Mouse (Mus musculus) frontal cortex, adult (tissue): Measurements from ENCODE around the gene Hnrnpl.
A peak's percentile ranks its signal among the peaks of the same experiment; 100 is the strongest.
"Not testable (repeated sequence)": the region's sequence is repeated elsewhere in the genome, so short reads cannot be mapped to it uniquely, and the experiment has no call there.

Experiments used
- ATAC-seq: cut with Nextera tagmentation; 2 replicates; pipeline ENCODE4 v1.9.2; 2017; ENCODE audit warnings: mild to moderate bottlenecking, moderate library complexity, mixed read lengths; ENCODE audit not compliant: low TSS enrichment

Hnrnpl gene

DNA sequence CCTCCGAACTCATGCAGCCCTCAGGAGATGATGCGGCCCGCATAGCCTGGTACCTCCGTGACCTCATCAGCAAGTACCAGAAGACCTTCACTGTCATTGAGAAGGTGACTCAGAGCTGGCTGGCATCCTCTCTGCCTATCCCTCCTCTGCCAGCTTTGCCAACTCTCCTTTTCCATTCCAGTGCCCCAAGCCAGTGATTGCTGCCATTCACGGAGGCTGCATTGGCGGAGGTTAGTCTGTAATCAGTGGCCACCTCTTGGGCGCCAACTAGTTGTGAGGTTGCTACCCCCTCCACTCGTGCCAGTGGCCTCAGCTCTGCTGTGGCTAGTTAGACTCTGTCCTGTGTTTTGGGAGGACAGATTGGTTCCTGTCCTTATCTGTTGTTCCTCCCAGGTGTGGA, 21.5 kb downstream of the Hnrnpl start:
- ATAC-seq: no peak

- no peak for ATAC-seq
Measured at GRCm38 (mm10) chr7:28830981-28831380, 22.6 kb downstream of the Hnrnpl start.

DNA sequence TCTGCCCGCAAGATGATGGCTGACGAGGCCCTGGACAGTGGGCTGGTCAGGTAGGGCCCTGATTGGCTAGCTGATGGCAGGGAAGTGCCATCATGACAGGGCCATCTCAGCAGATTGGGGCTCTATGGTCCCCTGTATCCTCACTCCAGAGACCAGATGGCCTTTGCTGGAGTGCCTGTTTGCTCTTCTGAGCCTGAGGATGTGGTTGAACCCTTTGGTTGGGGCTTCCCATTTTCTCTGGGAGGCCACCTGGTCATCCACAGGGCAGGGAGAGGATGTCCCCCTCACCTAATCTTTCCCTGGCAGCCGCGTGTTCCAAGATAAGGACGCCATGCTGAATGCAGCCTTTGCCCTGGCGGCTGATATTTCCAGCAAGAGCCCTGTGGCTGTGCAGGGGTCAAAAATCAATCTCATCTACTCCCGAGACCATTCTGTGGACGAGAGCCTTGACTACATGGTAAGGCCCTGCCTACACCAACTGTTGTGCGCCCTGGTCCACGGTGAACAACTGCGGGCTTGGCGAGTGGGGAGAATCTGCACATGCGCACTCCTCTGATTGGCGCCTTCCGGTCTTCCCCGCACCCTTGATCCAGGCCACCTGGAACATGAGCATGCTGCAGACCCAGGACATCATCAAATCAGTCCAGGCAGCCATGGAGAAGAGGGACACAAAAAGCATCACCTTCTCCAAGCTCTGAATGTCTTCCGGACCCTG, 23.2 kb downstream of the Hnrnpl start:
- no peak for ATAC-seq

GRCm38 (mm10) chr7:28832137-28832536, 23.8 kb downstream of the Hnrnpl start:
- no peak for ATAC-seq

GRCm38 (mm10) chr7:28833723-28834347, 25.5 kb downstream of the Hnrnpl start, which contains the start of gene Lgals4:
Gene Lgals4, plus strand, starts transcription at chr7:28833854.
- ATAC-seq: no peak

- ATAC-seq: no peak
Measured at GRCm38 (mm10) chr7:28836936-28837335, 28.6 kb downstream of the Hnrnpl start.

DNA sequence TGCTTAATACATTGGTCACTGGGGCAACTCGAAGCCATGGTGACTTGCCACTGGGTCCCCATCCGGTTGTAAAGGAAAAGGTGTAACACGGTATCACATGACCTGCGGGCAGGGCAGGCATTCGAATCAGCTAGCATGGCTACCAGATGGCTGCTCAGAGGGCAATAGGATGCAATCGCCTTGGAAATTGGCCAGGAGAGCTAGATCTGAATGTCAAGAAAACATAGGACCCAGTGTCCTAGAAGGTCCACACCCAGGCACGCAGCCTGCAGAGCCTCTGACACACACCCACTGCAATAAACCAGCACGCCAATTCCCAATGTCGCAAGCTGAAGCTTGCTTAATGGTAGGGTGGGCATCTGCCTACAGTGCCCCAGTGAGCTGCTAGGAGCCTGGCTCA, 30.0 kb downstream of the Hnrnpl start:
- no peak for ATAC-seq

DNA sequence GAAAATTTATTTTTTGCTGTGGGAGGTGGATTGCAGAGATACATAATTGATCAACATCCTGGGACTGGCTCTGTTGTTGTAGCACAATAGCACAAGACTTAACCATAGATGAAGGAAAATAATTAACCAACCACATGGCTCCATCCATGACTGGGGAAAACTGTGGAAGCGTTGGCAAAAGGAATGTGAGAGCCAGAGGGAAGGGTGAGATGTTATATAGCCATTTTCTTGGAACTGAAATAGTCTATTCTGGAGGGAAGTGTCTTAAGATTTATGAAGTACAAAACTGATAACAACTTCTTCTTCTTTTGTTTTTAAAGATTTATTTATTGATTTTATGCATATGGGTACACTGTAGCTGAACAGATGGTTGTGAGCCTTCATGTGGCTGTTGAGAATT, 38.9 kb downstream of the Hnrnpl start:
- ATAC-seq: no peak

GRCm38 (mm10) chr7:28849700-28850236, 41.4 kb downstream of the Hnrnpl start:
- no peak for ATAC-seq

GRCm38 (mm10) chr7:28850642-28851041, 42.3 kb downstream of the Hnrnpl start:
- no peak for ATAC-seq

DNA sequence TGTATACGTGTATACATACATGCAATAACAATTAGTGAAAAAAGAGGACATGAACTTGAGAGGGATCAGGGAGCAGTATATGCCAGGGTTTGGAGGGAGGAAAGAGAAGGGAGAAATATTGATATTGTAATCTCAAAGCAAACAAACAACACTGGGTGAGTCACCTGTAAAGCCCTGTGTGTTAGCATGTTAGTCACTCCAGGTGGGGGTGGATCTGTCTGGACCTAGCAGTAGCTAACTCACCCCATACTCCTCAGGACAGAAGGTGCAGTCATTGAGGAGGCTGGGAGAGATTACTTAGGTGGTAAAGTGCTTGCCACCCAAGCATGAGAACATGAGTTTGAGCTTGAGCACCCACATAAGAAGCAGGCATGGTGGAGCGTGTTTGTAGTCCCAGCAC, 51.6 kb downstream of the Hnrnpl start:
- ATAC-seq: no peak

DNA sequence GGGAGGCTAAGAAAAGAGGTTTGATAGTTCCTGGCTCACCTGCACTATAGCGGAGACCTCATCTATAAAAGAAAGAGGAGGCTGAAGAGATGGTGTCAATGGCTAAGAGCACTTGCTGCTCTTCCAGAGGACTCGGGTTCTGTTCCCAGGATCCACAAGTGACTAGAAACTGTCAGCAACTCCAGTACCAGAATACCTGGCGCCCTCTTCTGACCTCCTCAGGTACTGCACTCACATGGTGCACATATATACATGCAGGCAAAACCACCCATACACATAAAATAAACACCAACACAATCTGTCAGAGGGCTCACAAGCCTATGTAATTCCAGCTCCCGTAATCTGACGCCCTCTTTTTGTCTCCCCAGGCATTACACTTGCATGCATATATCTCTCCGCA, 52.6 kb downstream of the Hnrnpl start:
- ATAC-seq: no peak

- peak; percentile 71 for ATAC-seq
Measured at GRCm38 (mm10) chr7:28862817-28863499, 54.6 kb downstream of the Hnrnpl start.

DNA sequence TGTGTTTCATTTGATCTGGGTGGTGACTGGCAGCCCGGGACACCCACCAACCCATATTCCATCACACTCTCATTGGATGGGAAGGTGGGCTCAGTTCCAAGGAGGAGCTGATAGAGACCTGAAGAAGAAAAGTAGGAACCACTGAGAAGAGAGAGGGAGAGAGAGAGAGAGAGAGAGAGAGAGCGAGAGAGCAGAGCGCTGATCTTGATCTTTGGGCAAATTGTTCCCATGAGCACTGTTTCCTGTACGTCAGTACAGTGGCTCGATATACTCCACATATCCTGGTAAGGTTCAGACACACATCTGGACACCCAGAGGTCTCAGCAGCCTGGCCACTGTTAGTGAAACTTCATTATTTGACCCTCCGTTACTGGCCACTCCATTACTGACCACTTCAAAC, 55.2 kb downstream of the Hnrnpl start, which contains the start of gene Lgals7:
Gene Lgals7 (plus strand): TSS at position 314 of the 400 bp plus-strand sequence.
- no peak for ATAC-seq

- ATAC-seq: no peak
Measured at GRCm38 (mm10) chr7:28864288-28864750, 56.0 kb downstream of the Hnrnpl start.

- ATAC-seq: peak; percentile 72
Measured at GRCm38 (mm10) chr7:28865481-28866300, 57.4 kb downstream of the Hnrnpl start.

GRCm38 (mm10) chr7:28866769-28867507, 58.6 kb downstream of the Hnrnpl start:
- ATAC-seq: no peak

DNA sequence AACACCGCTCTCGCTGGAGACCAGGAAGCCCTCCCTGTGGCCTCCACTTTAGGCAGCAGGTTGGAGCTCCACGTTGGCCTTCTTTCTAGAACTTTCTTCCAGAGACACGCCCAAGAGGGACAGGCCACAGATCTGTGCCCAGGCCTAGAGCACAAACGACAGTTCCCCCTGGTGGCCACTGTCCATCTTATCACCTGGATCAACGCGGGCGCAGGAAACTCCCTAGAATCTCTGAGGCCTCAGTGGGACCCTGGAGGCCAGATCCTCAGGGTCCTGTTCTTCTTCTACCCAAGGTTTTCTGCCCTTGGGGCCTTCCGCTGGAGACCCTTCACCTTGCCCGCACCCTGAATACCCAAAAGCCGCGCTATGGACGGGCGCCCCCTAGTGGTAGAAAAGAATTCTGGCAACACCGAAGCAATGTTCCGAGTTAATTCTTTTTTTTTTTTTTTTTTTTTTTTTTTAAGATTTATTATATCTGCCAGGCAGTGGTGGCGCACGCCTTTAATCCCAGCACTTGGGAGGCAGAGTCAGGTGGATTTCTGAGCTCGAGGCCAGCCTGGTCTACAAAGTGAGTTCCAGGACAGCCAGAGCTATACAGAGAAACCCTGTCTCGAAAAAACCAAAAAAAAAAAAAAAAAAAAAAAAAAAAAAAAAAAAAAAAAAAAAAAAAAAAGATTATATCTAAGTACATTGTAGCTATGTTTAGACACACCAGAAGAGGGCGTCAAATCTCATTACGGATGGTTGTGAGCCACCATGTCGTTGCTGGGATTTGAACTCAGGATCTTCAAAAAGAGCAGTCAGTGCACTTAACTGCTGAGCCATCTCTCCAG, 59.4 kb downstream of the Hnrnpl start:
- not testable (repeated sequence) for ATAC-seq

GRCm38 (mm10) chr7:28870901-28871664, 62.7 kb downstream of the Hnrnpl start:
- no peak for ATAC-seq
